Mouse (Mus musculus): ENCODE data around the gene Dab1. TPM values are rescaled to one million over a fixed set of nuclear protein-coding genes. Genes with fewer than 3 reads are reported as not detected.

The Dab1 gene
- polyA plus RNA-seq, 1 experiment from 2014 or later: 123 TPM

DNA sequence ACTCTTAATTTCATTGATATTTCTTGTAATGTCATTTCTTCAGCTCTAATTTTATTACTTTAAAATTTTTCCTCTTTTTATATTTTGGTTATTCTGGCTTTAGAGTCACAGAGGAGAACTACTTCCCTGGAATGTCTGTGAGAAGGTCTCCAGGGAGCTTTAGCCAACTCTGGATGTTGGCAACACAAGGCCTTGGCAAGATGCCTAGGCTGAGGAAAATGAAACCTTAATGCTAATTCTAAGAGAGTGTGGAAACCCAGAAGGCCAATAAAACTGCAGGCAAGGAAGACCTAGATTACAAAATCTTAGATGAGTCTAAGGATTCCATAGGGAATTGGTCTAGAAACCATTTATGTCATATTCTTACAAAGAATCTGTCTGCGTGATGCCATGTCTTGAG is 458.6 kb downstream of the Dab1 start:
- Histone ChIP-seq H3K36me3 (ENCODE audit: control insufficient read depth, insufficient read depth, low read length) (no peaks in the 10 kb centered on the region), H3K9me3 (replicated peaks; ENCODE audit: control insufficient read depth, low read length, poor library complexity, severe bottlenecking) (no peaks in the 10 kb centered on the region), H3K4me2 (ENCODE audit: low read length) (no peak overlapping the region), H3K27me3 (ENCODE audit: control insufficient read depth, insufficient read depth, low read depth, low read length) (no peaks in the 10 kb centered on the region), H3K9ac (ENCODE audit: low read depth, low read length) (no peak overlapping the region), H3K27ac (ENCODE audit: low read length) (no peak overlapping the region), H3K4me3 (ENCODE audit: low read depth, low read length) (no peak overlapping the region), H3K4me1 (ENCODE audit: control insufficient read depth, insufficient read depth, low read length) (0 out of 2 replicates have a peak, but pooled peaks cover 2% of the 10 kb centered on the region)
- 80% methylated on average over 1 of the region's 1 CpGs for WGBS
- ATAC-seq: no peak

- 74% methylated on average over 6 of the region's 6 CpGs for WGBS
- H3K9ac ChIP-seq (ENCODE audit: low read depth, low read length): no peak overlapping the region
- H3K4me1 ChIP-seq (ENCODE audit: control insufficient read depth, insufficient read depth, low read length): no peaks in the 10 kb centered on the region
- H3K27me3 ChIP-seq (ENCODE audit: control insufficient read depth, insufficient read depth, low read depth, low read length): no peaks in the 10 kb centered on the region
- no peak for ATAC-seq
- no peak overlapping the region for H3K4me2 ChIP-seq (ENCODE audit: low read length)
- H3K36me3 ChIP-seq (ENCODE audit: control insufficient read depth, insufficient read depth, low read length): no peaks in the 10 kb centered on the region
- no peak overlapping the region for H3K4me3 ChIP-seq (ENCODE audit: low read depth, low read length)
- H3K9me3 ChIP-seq (replicated peaks; ENCODE audit: control insufficient read depth, low read length, poor library complexity, severe bottlenecking): no peaks in the 10 kb centered on the region
- no peak overlapping the region for H3K27ac ChIP-seq (ENCODE audit: low read length)
Observed at GRCm38 (mm10) chr4:104106299-104106698, 487.1 kb downstream of the Dab1 start.

DNA sequence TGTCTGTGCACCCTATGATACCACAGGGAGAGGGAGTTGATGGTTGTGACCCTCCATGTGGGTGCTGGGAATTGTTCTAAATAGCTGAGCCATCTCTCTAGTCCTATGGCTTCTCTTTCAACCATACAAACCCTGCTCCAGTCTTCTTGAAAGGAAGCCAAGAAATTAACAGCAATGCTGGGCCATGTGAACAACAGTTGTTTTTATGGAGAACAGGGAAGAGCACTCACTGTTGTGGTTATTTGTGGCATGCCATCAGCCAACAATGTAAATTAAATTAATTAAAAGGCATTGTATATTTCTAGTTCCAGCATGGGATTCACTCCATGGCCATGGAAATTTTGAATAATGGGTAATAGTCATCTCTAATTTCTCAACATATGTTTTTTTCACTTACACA is 492.5 kb downstream of the Dab1 start:
- Histone ChIP-seq H3K4me3 (ENCODE audit: low read depth, low read length) (no peak overlapping the region), H3K9ac (ENCODE audit: low read depth, low read length) (no peak overlapping the region), H3K36me3 (ENCODE audit: control insufficient read depth, insufficient read depth, low read length) (no peaks in the 10 kb centered on the region), H3K4me1 (ENCODE audit: control insufficient read depth, insufficient read depth, low read length) (peaks cover 3% of the 10 kb centered on the region; the same call in 1 of the 2 replicates), H3K27ac (ENCODE audit: low read length) (no peak overlapping the region), H3K4me2 (ENCODE audit: low read length) (no peak overlapping the region), H3K9me3 (replicated peaks; ENCODE audit: control insufficient read depth, low read length, poor library complexity, severe bottlenecking) (no peaks in the 10 kb centered on the region), H3K27me3 (ENCODE audit: control insufficient read depth, insufficient read depth, low read depth, low read length) (no peaks in the 10 kb centered on the region)
- no peak for ATAC-seq

DNA sequence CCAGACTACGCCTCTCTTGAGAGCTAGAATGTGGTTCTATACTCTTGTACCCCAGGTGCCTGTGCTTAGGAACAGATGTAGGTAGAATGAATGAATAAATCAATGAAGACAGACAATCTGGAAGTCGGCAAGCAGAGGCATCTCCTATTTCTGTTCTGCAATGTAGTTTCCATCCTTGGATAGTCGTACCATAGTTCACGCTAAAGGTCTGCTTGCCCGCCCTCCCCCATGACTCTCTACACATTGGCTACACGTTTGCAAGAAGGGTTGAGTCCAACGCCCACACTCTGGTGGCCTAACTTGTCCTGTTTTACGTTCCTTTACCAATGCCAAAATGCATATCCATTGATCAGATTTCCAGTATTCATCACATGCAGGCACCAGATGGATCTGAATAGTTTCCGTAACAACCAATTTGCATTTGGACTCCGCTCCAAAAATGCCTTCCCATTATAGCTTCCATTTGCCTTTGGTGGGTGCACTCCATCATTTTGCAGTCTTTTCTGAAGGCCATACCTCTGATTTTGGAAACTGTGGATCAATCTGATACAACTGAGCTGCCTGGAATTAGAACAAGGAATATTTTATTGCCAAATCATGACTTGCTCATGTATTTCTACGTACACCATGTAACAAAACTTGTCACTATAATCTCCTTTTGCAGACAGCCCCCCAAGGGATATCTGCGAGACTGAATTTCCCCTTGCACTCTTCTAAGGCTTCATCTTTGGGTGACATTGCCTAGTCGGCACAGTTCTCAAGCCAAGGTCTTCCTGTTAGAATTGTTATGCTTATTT is 494.2 kb downstream of the Dab1 start:
- H3K4me2 ChIP-seq (ENCODE audit: low read length): no peak overlapping the region
- no peak for ATAC-seq
- H3K36me3 ChIP-seq (ENCODE audit: control insufficient read depth, insufficient read depth, low read length): no peaks in the 10 kb centered on the region
- H3K4me3 ChIP-seq (ENCODE audit: low read depth, low read length): no peak overlapping the region
- WGBS: 67% methylated on average over 13 of the region's 13 CpGs
- H3K9me3 ChIP-seq (replicated peaks; ENCODE audit: control insufficient read depth, low read length, poor library complexity, severe bottlenecking): no peaks in the 10 kb centered on the region; the same call in 1 of the 2 replicates
- no peak overlapping the region for H3K9ac ChIP-seq (ENCODE audit: low read depth, low read length)
- H3K27ac ChIP-seq (ENCODE audit: low read length): no peak overlapping the region
- H3K4me1 ChIP-seq (ENCODE audit: control insufficient read depth, insufficient read depth, low read length): peaks cover 3% of the 10 kb centered on the region; the same call in 1 of the 2 replicates
- no peaks in the 10 kb centered on the region for H3K27me3 ChIP-seq (ENCODE audit: control insufficient read depth, insufficient read depth, low read depth, low read length)

DNA sequence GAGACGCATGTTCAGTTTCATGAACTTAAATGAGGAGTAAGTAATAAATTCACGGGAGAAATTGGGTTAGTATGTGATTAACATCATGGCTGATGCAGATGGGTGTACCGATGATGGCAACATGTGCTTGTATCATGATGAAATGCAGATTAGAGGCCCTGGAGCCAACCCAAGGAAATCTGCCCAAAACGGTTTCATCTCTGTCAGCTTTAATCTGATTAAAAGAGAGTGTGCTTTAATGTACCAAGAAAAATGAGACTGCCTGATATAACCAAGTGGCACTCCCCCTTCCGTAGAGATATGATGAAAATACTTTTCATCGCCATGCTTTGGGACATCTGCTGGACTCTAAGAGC is 494.8 kb downstream of the Dab1 start:
- no peak overlapping the region for H3K4me2 ChIP-seq (ENCODE audit: low read length)
- no peak overlapping the region for H3K4me3 ChIP-seq (ENCODE audit: low read depth, low read length)
- no peaks in the 10 kb centered on the region; the same call in 1 of the 2 replicates for H3K9me3 ChIP-seq (replicated peaks; ENCODE audit: control insufficient read depth, low read length, poor library complexity, severe bottlenecking)
- no peak for ATAC-seq
- no peaks in the 10 kb centered on the region for H3K27me3 ChIP-seq (ENCODE audit: control insufficient read depth, insufficient read depth, low read depth, low read length)
- no peak overlapping the region for H3K9ac ChIP-seq (ENCODE audit: low read depth, low read length)
- no peak overlapping the region for H3K27ac ChIP-seq (ENCODE audit: low read length)
- H3K4me1 ChIP-seq (ENCODE audit: control insufficient read depth, insufficient read depth, low read length): peaks cover 3% of the 10 kb centered on the region; the same call in 1 of the 2 replicates
- 67% methylated on average over 6 of the region's 6 CpGs for WGBS
- no peaks in the 10 kb centered on the region for H3K36me3 ChIP-seq (ENCODE audit: control insufficient read depth, insufficient read depth, low read length)

DNA sequence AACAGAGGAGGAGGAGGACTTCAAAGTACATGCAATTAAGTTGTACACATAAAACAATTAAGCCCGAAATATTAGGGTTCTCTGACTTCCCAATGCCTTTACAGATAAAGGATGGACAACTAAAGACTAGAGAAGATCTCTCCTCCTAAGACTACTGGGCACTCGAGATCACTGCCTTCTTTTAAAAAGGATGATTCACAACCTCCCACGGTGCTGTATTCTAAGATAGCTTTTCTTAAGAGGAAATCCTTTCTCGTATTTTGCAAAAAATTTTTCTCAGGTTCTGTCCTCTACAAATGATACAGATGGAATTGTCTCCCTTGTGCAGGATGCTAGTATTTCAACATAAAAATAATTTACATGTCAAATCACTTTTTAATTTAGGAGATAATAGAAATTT is 500.9 kb downstream of the Dab1 start:
- no peak for ATAC-seq
- H3K4me1 ChIP-seq (ENCODE audit: control insufficient read depth, insufficient read depth, low read length): no peaks in the 10 kb centered on the region
- H3K9me3 ChIP-seq (replicated peaks; ENCODE audit: control insufficient read depth, low read length, poor library complexity, severe bottlenecking): no peaks in the 10 kb centered on the region; the same call in 1 of the 2 replicates
- 80% methylated on average over 4 of the region's 4 CpGs for WGBS
- no peak overlapping the region for H3K27ac ChIP-seq (ENCODE audit: low read length)
- no peak overlapping the region for H3K9ac ChIP-seq (ENCODE audit: low read depth, low read length)
- H3K4me2 ChIP-seq (ENCODE audit: low read length): no peak overlapping the region
- no peaks in the 10 kb centered on the region for H3K27me3 ChIP-seq (ENCODE audit: control insufficient read depth, insufficient read depth, low read depth, low read length)
- H3K36me3 ChIP-seq (ENCODE audit: control insufficient read depth, insufficient read depth, low read length): no peaks in the 10 kb centered on the region
- H3K4me3 ChIP-seq (ENCODE audit: low read depth, low read length): no peak overlapping the region

DNA sequence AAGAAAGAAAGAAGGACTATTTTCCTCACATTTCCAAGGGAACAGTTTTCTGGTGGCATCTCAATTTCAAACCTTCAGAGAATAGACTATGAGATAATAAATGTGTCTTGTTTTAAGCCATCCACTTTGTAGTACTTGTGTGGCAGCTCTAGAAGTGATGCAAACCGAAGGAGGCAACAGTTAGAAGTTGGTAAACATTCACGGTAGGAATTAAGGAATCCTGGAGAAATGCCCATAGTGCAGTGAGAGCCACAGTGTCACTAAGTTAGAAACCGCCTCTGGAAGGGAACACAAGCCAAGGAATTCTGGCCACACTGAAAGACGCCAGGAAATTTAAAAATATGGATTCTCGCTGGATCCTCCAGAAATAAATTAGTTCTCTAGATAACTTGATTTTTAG is 502.8 kb downstream of the Dab1 start:
- H3K27me3 ChIP-seq (ENCODE audit: control insufficient read depth, insufficient read depth, low read depth, low read length): no peaks in the 10 kb centered on the region
- WGBS: 92% methylated on average over 5 of the region's 5 CpGs
- H3K4me2 ChIP-seq (ENCODE audit: low read length): no peak overlapping the region

DNA sequence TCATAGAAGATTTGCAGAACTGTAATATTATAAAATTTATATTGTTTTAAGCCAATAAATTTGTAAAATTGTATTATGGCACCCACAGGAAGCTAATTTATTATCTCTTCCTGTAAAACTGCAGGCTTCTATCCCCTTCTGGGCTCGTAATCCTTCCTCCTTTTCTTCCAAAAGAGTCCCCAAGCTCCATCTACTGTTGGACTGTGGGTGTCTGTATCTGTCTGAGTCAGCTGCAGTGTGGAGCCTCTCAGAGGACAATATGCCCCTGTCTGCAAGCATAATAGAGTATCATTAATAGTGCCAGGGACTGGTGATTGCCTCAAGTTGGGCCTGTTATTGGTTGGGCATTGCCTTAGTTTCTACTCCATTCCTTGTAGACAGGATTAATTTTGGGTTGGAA is 503.2 kb downstream of the Dab1 start:
- WGBS: 76% methylated on average over 1 of the region's 1 CpGs
- Histone ChIP-seq H3K4me3 (ENCODE audit: low read depth, low read length) (no peak overlapping the region), H3K27me3 (ENCODE audit: control insufficient read depth, insufficient read depth, low read depth, low read length) (no peaks in the 10 kb centered on the region), H3K9me3 (replicated peaks; ENCODE audit: control insufficient read depth, low read length, poor library complexity, severe bottlenecking) (no peaks in the 10 kb centered on the region; the same call in 1 of the 2 replicates), H3K4me2 (ENCODE audit: low read length) (no peak overlapping the region), H3K36me3 (ENCODE audit: control insufficient read depth, insufficient read depth, low read length) (no peaks in the 10 kb centered on the region), H3K27ac (ENCODE audit: low read length) (no peak overlapping the region), H3K9ac (ENCODE audit: low read depth, low read length) (no peak overlapping the region), H3K4me1 (ENCODE audit: control insufficient read depth, insufficient read depth, low read length) (no peaks in the 10 kb centered on the region)
- no peak for ATAC-seq

More for the DNA sequence above, 502.8 kb downstream of the Dab1 start:
- no peak overlapping the region for H3K9ac ChIP-seq (ENCODE audit: low read depth, low read length)
- H3K4me3 ChIP-seq (ENCODE audit: low read depth, low read length): no peak overlapping the region
- no peaks in the 10 kb centered on the region for H3K4me1 ChIP-seq (ENCODE audit: control insufficient read depth, insufficient read depth, low read length)
- ATAC-seq: no peak
- no peak overlapping the region for H3K27ac ChIP-seq (ENCODE audit: low read length)
- no peaks in the 10 kb centered on the region for H3K36me3 ChIP-seq (ENCODE audit: control insufficient read depth, insufficient read depth, low read length)
- H3K9me3 ChIP-seq (replicated peaks; ENCODE audit: control insufficient read depth, low read length, poor library complexity, severe bottlenecking): no peaks in the 10 kb centered on the region; the same call in 1 of the 2 replicates

GRCm38 (mm10) chr4:104153637-104154036 is 534.5 kb downstream of the Dab1 start:
- Histone ChIP-seq H3K4me2 (ENCODE audit: low read length) (no peak overlapping the region), H3K9ac (ENCODE audit: low read depth, low read length) (no peak overlapping the region), H3K4me3 (ENCODE audit: low read depth, low read length) (no peak overlapping the region), H3K9me3 (replicated peaks; ENCODE audit: control insufficient read depth, low read length, poor library complexity, severe bottlenecking) (no peaks in the 10 kb centered on the region), H3K27me3 (ENCODE audit: control insufficient read depth, insufficient read depth, low read depth, low read length) (no peaks in the 10 kb centered on the region), H3K27ac (ENCODE audit: low read length) (no peak overlapping the region), H3K4me1 (ENCODE audit: control insufficient read depth, insufficient read depth, low read length) (no peaks in the 10 kb centered on the region), H3K36me3 (ENCODE audit: control insufficient read depth, insufficient read depth, low read length) (no peaks in the 10 kb centered on the region)
- no peak for ATAC-seq
